Mouse (Mus musculus): ENCODE data around the gene Scn11a.

DNA sequence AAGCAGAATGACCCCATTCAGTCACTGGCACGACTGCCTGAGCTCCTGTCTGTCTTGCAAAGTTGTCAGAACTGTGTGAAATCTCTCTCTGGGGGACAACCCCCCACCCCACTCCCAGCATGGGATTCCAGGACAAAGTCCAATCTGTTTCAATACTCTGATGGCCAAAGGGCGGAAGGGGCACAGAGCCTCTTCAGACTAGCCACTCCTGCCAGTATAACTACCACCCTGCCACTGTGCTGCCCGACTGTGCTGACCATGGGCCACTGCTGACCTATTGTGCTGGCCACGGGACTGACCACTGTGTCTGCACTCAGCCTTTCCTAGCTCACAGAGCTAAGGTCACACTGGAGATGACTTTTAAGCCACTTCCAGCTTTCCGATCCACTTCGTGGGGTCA lies 16.8 kb upstream of the Scn11a start:
- TF ChIP-seq POLR2A (IDR thresholded peaks at IDR 0.05; ENCODE audit: borderline replicate concordance, insufficient read depth, low read length) (no peak), CTCF (IDR thresholded peaks at IDR 0.05; ENCODE audit: borderline replicate concordance, insufficient read depth, low read depth, low read length) (no peak)

Measured in cerebellum, adult 2 months (tissue).